Mouse (Mus musculus): ENCODE measurements at regions not wholly inside any gene's neighbourhood (a gene's known extent, or its start where the extent isn't known, plus 50 kb on each side); places are given as distances from the start of the nearest gene placed in this dataset.

- no peak overlapping the region for H3K4me3 ChIP-seq (replicated peaks; ENCODE audit: low read length)
- H3K4me1 ChIP-seq (replicated peaks; ENCODE audit: low read depth, low read length), result no peaks in the 10 kb centered on the region
- no peaks in the 10 kb centered on the region for H3K9me3 ChIP-seq (ENCODE audit: low read length)
- H3K27me3 ChIP-seq (ENCODE audit: insufficient read depth, low read length), result no peaks in the 10 kb centered on the region
- no peaks in the 10 kb centered on the region for H3K36me3 ChIP-seq (ENCODE audit: insufficient read depth, low read length)
- TF ChIP-seq POU5F1 (IDR thresholded peaks at IDR 0.05; ENCODE audit: borderline replicate concordance, low read length) (no peak), NANOG (IDR thresholded peaks at IDR 0.05; ENCODE audit: borderline replicate concordance, low read length) (no peak), CTCF (conservative IDR thresholded peaks at IDR 0.05; ENCODE audit: low read length) (no peak)
Observed at GRCm38 (mm10) chr1:83853996-83854395, 446.0 kb upstream of the Sphkap start.

DNA sequence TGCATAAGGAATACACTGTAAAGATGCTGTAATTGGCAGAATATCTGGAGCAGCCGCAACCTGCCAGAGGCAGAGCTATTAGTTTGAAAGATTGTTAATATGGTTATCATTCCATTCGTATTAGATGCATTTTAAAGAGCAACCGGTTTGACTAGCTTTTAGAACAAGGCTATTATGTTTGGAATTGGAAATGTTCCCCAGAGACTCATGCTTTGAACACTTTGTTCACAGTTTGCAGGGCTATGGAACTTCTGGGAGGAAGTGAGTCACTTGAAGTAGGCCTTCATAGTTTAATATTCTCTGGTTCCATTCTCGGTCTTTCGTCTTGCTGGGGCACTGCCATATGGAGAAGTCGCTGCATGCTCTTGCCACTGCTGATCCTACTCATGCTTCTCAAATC, 443.1 kb upstream of the Sphkap start:
- H3K9me3 ChIP-seq (ENCODE audit: low read length), result no peaks in the 10 kb centered on the region
- H3K4me3 ChIP-seq (replicated peaks; ENCODE audit: low read length), result no peak overlapping the region
- H3K4me1 ChIP-seq (replicated peaks; ENCODE audit: low read depth, low read length), result no peaks in the 10 kb centered on the region
- no peaks in the 10 kb centered on the region for H3K27me3 ChIP-seq (ENCODE audit: insufficient read depth, low read length)
- TF ChIP-seq POU5F1 (IDR thresholded peaks at IDR 0.05; ENCODE audit: borderline replicate concordance, low read length) (no peak), NANOG (IDR thresholded peaks at IDR 0.05; ENCODE audit: borderline replicate concordance, low read length) (no peak), CTCF (conservative IDR thresholded peaks at IDR 0.05; ENCODE audit: low read length) (no peak)
- H3K36me3 ChIP-seq (ENCODE audit: insufficient read depth, low read length), result no peaks in the 10 kb centered on the region

DNA sequence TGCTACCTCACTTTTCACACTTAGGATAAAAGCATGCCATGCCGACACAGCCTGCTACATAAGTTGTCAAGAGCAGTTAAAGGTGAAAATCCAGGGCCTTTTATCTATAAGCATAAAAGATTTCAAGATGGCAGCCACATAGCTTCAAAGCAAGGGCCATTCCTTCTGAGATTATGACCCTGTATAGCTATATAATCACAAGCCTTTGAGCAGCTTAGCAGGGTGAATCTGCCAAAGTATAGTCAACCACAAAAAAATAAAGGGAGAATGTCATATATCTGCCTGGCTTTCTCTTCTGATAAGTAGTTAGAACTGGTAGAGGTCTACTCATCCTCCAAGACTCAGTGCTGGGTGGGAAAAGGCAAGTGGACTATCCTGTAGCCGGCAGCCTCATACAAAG, 440.4 kb upstream of the Sphkap start:
- no peaks in the 10 kb centered on the region for H3K27me3 ChIP-seq (ENCODE audit: insufficient read depth, low read length)
- H3K4me3 ChIP-seq (replicated peaks; ENCODE audit: low read length), result no peak overlapping the region
- H3K36me3 ChIP-seq (ENCODE audit: insufficient read depth, low read length), result no peaks in the 10 kb centered on the region
- no peaks in the 10 kb centered on the region for H3K4me1 ChIP-seq (replicated peaks; ENCODE audit: low read depth, low read length)
- TF ChIP-seq NANOG (IDR thresholded peaks at IDR 0.05; ENCODE audit: borderline replicate concordance, low read length) (no peak), CTCF (conservative IDR thresholded peaks at IDR 0.05; ENCODE audit: low read length) (no peak), POU5F1 (IDR thresholded peaks at IDR 0.05; ENCODE audit: borderline replicate concordance, low read length) (no peak)
- peaks cover 13% of the 10 kb centered on the region for H3K9me3 ChIP-seq (ENCODE audit: low read length)

- Histone ChIP-seq H3K36me3 (ENCODE audit: insufficient read depth, low read length) (no peaks in the 10 kb centered on the region), H3K9me3 (ENCODE audit: low read length) (peaks cover 13% of the 10 kb centered on the region), H3K4me1 (replicated peaks; ENCODE audit: low read depth, low read length) (no peaks in the 10 kb centered on the region), H3K27me3 (ENCODE audit: insufficient read depth, low read length) (no peaks in the 10 kb centered on the region), H3K4me3 (replicated peaks; ENCODE audit: low read length) (no peak overlapping the region)
- no peak for TF ChIP-seq NANOG (IDR thresholded peaks at IDR 0.05; ENCODE audit: borderline replicate concordance, low read length)
- TF ChIP-seq POU5F1 (IDR thresholded peaks at IDR 0.05; ENCODE audit: borderline replicate concordance, low read length), result no peak
- TF ChIP-seq CTCF (conservative IDR thresholded peaks at IDR 0.05; ENCODE audit: low read length), result no peak
Observed at GRCm38 (mm10) chr1:83847992-83848391, 440.0 kb upstream of the Sphkap start.

GRCm38 (mm10) chr1:83844827-83845379, 436.9 kb upstream of the Sphkap start:
- Histone ChIP-seq H3K9me3 (ENCODE audit: low read length) (peaks cover 13% of the 10 kb centered on the region), H3K27me3 (ENCODE audit: insufficient read depth, low read length) (no peaks in the 10 kb centered on the region), H3K36me3 (ENCODE audit: insufficient read depth, low read length) (no peaks in the 10 kb centered on the region), H3K4me3 (replicated peaks; ENCODE audit: low read length) (no peak overlapping the region), H3K4me1 (replicated peaks; ENCODE audit: low read depth, low read length) (no peaks in the 10 kb centered on the region)
- TF ChIP-seq CTCF (conservative IDR thresholded peaks at IDR 0.05; ENCODE audit: low read length) (no peak), NANOG (IDR thresholded peaks at IDR 0.05; ENCODE audit: borderline replicate concordance, low read length) (no peak), POU5F1 (IDR thresholded peaks at IDR 0.05; ENCODE audit: borderline replicate concordance, low read length) (no peak)

GRCm38 (mm10) chr1:83835965-83836364, 428.0 kb upstream of the Sphkap start:
- TF ChIP-seq POU5F1 (IDR thresholded peaks at IDR 0.05; ENCODE audit: borderline replicate concordance, low read length), result no peak
- TF ChIP-seq CTCF (conservative IDR thresholded peaks at IDR 0.05; ENCODE audit: low read length), result no peak
- no peak for TF ChIP-seq NANOG (IDR thresholded peaks at IDR 0.05; ENCODE audit: borderline replicate concordance, low read length)
- no peaks in the 10 kb centered on the region for H3K9me3 ChIP-seq (ENCODE audit: low read length)
- no peaks in the 10 kb centered on the region for H3K36me3 ChIP-seq (ENCODE audit: insufficient read depth, low read length)
- no peaks in the 10 kb centered on the region for H3K4me1 ChIP-seq (replicated peaks; ENCODE audit: low read depth, low read length)
- H3K27me3 ChIP-seq (ENCODE audit: insufficient read depth, low read length), result no peaks in the 10 kb centered on the region
- no peak overlapping the region for H3K4me3 ChIP-seq (replicated peaks; ENCODE audit: low read length)

GRCm38 (mm10) chr1:83832946-83833345, 424.9 kb upstream of the Sphkap start:
- Histone ChIP-seq H3K36me3 (ENCODE audit: insufficient read depth, low read length) (no peaks in the 10 kb centered on the region), H3K9me3 (ENCODE audit: low read length) (no peaks in the 10 kb centered on the region), H3K27me3 (ENCODE audit: insufficient read depth, low read length) (no peaks in the 10 kb centered on the region), H3K4me3 (replicated peaks; ENCODE audit: low read length) (no peak overlapping the region), H3K4me1 (replicated peaks; ENCODE audit: low read depth, low read length) (no peaks in the 10 kb centered on the region)
- TF ChIP-seq CTCF (conservative IDR thresholded peaks at IDR 0.05; ENCODE audit: low read length) (no peak), POU5F1 (IDR thresholded peaks at IDR 0.05; ENCODE audit: borderline replicate concordance, low read length) (no peak), NANOG (IDR thresholded peaks at IDR 0.05; ENCODE audit: borderline replicate concordance, low read length) (no peak)

DNA sequence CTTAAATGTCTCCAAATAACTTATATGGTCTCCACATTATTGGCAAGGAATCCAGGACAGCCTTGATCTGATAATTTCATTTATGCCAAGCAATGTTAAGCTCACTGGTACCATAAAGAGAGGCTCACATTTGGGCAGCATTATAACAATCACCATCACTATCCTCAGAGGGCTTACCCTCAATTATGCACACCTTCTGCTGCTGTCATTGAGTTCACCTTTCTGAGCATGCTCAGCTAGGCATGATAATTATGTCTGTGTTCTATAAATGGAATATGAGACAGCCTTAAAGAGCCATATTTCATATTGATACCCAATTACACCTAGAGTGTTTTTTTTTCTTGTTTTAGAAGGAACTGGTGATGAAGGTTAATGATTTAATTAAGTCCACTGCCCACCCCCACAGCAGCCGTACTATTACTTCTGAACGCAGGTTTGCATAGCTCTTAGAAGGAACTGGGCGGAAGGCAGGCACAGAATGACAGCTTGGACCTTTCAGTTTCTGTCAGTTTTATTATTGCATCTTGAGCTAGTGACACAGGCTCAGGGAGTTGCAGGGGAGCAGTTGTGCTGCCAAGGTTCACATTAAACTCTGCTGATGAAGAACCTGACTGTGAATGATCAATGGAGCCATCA, 424.0 kb upstream of the Sphkap start:
- Histone ChIP-seq H3K4me3 (replicated peaks; ENCODE audit: low read length) (no peak overlapping the region), H3K27me3 (ENCODE audit: insufficient read depth, low read length) (no peaks in the 10 kb centered on the region), H3K36me3 (ENCODE audit: insufficient read depth, low read length) (no peaks in the 10 kb centered on the region), H3K4me1 (replicated peaks; ENCODE audit: low read depth, low read length) (no peaks in the 10 kb centered on the region), H3K9me3 (ENCODE audit: low read length) (no peaks in the 10 kb centered on the region)
- TF ChIP-seq CTCF (conservative IDR thresholded peaks at IDR 0.05; ENCODE audit: low read length) (no peak), POU5F1 (IDR thresholded peaks at IDR 0.05; ENCODE audit: borderline replicate concordance, low read length) (no peak), NANOG (IDR thresholded peaks at IDR 0.05; ENCODE audit: borderline replicate concordance, low read length) (no peak)

Measured in E14TG2a.4 (cell line).